Mouse (Mus musculus): ENCODE results near the gene Slc17a7.
A peak's percentile ranks its signal among the peaks of the same experiment; 100 is the strongest.

DNA sequence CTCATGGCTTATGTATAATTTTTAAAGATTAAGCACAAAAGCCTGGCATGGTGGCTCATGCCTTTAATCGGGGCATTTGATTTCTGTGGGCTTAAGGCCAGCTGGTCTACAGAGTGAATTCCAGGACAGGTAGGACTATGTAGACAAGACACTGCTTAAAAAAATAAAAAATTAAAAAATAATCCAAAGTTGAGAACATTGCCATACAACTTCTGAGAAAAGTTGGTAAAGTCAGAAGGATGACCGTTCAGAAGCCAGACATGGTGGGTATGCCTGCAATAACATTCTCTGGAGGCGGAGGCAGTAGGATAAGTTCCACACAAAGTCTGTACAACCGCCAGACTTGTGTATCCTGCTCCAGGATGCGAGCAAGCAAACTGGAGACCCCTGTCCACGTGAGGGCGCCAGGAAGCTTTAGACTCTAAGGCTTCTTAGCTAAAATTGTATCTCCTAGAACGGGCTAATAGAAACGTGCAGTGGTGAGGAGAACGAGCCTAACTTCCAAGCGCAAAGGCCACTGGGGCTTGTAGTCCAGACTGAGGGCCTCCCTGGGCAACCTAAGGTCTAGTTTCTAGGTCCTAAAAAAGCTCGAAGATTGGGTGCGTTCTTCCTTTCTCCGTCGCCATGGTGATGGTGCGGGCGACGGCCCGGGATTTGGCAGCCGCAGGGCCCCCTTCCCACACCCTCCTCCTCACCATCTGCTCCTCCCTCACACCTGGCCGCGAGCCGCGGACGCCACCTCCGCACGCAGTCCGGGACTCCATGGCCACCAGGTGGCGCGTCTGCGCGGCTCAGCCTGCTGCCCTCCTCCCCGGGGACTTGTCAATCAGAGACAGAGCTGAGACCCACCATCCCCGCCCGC, 1.9 kb upstream of the Slc17a7 start:
- no peak for TF ChIP-seq POLR2A (IDR thresholded peaks at IDR 0.05; ENCODE audit: low read depth, low read length)
- TF ChIP-seq CTCF (IDR thresholded peaks at IDR 0.05; ENCODE audit: borderline replicate concordance, insufficient read depth, low read length): peak; percentile 96
